Mouse (Mus musculus) T-helper 17 cell (primary cell): ENCODE measurements around the gene Sdk1.

Experiments
- in situ Hi-C, 2 experiments: fragments of 300-600 bp; cut with MboI, MseI; formaldehyde crosslinking; loops; 1 replicate in 1 of 2; 2 replicates in 1 of 2; pipeline ENCODE4 v1.15.1; 2025; ENCODE audit warnings: high pct_unique_total_duplicates in 2 of 2

The Sdk1 gene

GRCm38 (mm10) chr5:141433286-141433685 lies 192.0 kb downstream of the Sdk1 start:
- in situ Hi-C loops, result no loop called here

- in situ Hi-C loops, result no loop called here
Observed at GRCm38 (mm10) chr5:141447247-141447646, 206.0 kb downstream of the Sdk1 start.

- in situ Hi-C loops, result no loop called here
Observed at GRCm38 (mm10) chr5:141463417-141463816, 222.1 kb downstream of the Sdk1 start.

GRCm38 (mm10) chr5:141468821-141469220 lies 227.5 kb downstream of the Sdk1 start:
- in situ Hi-C loops, result no loop called here

- in situ Hi-C loops, result no loop called here
Observed at GRCm38 (mm10) chr5:141505281-141505680, 264.0 kb downstream of the Sdk1 start.

- in situ Hi-C loops, result no loop called here
Observed at GRCm38 (mm10) chr5:141506344-141506743, 265.1 kb downstream of the Sdk1 start.

- in situ Hi-C loops, result loop anchor here in 1 of 2 experiments (25.0 kb wide), 1 partner anchor 1837 kb away; the partner anchor contains the start of gene Grid2ip
Observed at GRCm38 (mm10) chr5:141524801-141525715, 283.8 kb downstream of the Sdk1 start.

- in situ Hi-C loops, result loop anchor here in 1 of 2 experiments (25.0 kb wide), 1 partner anchor 1822 kb away; the partner anchor contains the start of gene Grid2ip
Observed at GRCm38 (mm10) chr5:141540193-141540592, 298.9 kb downstream of the Sdk1 start.

GRCm38 (mm10) chr5:141542890-141543666 lies 301.8 kb downstream of the Sdk1 start:
- in situ Hi-C loops, result loop anchor here in 1 of 2 experiments (25.0 kb wide), 1 partner anchor 1819 kb away; the partner anchor contains the start of gene Grid2ip

- in situ Hi-C loops, result no loop called here
Observed at GRCm38 (mm10) chr5:141553444-141553843, 312.2 kb downstream of the Sdk1 start.

- in situ Hi-C loops, result no loop called here
Observed at GRCm38 (mm10) chr5:141558731-141559130, 317.4 kb downstream of the Sdk1 start.

- in situ Hi-C loops, result no loop called here
Observed at GRCm38 (mm10) chr5:141560325-141560724, 319.0 kb downstream of the Sdk1 start.

GRCm38 (mm10) chr5:141561989-141562560 lies 320.8 kb downstream of the Sdk1 start:
- in situ Hi-C loops, result no loop called here

- in situ Hi-C loops, result no loop called here
Observed at GRCm38 (mm10) chr5:141564197-141564596, 322.9 kb downstream of the Sdk1 start.

GRCm38 (mm10) chr5:141568106-141568505 lies 326.8 kb downstream of the Sdk1 start:
- in situ Hi-C loops, result no loop called here

GRCm38 (mm10) chr5:141570442-141570841 lies 329.2 kb downstream of the Sdk1 start:
- in situ Hi-C loops, result loop anchor here in 1 of 2 experiments (10.0 kb wide), 1 partner anchor 244 kb away; no protein-coding TSS in a partner anchor

- in situ Hi-C loops, result loop anchor here in 1 of 2 experiments (10.0 kb wide), 1 partner anchor 241 kb away; no protein-coding TSS in a partner anchor
Observed at GRCm38 (mm10) chr5:141574263-141574662, 333.0 kb downstream of the Sdk1 start.

GRCm38 (mm10) chr5:141591246-141591645 lies 350.0 kb downstream of the Sdk1 start:
- in situ Hi-C loops, result no loop called here

GRCm38 (mm10) chr5:141612721-141613120 lies 371.4 kb downstream of the Sdk1 start:
- in situ Hi-C loops, result no loop called here

- in situ Hi-C loops, result no loop called here
Observed at GRCm38 (mm10) chr5:141615763-141616162, 374.5 kb downstream of the Sdk1 start.

GRCm38 (mm10) chr5:141617660-141618059 lies 376.4 kb downstream of the Sdk1 start:
- in situ Hi-C loops, result no loop called here

GRCm38 (mm10) chr5:141625401-141625800 lies 384.1 kb downstream of the Sdk1 start:
- in situ Hi-C loops, result no loop called here
